Mouse (Mus musculus): ENCODE measurements around the gene Ostc.

DNA sequence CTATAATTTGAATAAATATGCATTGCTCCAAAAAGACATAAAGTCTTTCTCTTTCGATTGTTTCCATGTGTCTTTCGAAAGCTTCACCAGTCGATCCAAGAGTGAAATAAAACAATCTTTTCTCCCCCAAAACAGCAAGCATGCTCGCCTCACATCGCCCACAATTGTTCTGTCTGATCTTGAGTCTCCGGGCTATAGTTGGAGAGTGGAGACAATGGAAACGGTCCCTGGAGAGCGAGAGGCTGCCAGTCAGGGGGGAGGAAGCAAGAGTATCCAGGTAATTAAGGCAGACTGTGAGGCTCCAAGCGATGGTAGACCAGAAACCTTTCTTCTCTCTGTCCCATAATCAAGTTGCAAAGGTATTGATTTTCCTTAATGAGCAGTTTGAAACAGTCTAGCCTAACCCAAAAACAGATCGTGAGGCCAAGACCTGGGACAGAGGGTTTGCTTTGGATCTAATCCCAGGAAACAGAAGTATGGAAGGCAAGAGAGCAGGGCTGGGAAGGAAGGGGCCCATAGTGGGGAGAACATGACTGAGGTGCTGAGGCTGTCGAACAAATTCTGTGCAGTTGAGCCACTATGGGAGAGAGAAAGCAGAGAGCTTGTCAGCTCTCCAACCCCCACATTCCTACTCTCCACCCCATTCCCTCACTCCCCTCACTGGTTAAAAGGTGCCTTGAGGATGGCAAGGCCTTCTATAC is 63.0 kb downstream of the Ostc start:
- TF ChIP-seq POLR2A (IDR thresholded peaks at IDR 0.05; ENCODE audit: low read depth, low read length) (no peak), CTCF (conservative IDR thresholded peaks at IDR 0.05; ENCODE audit: insufficient read depth, insufficient read length, low read depth, low read length) (no peak)

All from kidney, adult 2 months (tissue).